Mouse (Mus musculus): ENCODE results near the gene Kpna2. TPM values are rescaled to one million over a fixed set of nuclear protein-coding genes. Genes with fewer than 3 reads are reported as not detected.
A peak's percentile ranks its signal among the peaks of the same experiment; 100 is the strongest.

The Kpna2 gene
- polyA plus RNA-seq, 1 experiment from 2014 or later: 415 TPM

GRCm38 (mm10) chr11:106973016-106973415 lies 26.3 kb downstream of the Kpna2 start:
- no peak overlapping the region for H3K27ac ChIP-seq
- no peak for ATAC-seq (replicated peaks; ENCODE audit: low FRiP score)
- 80% methylated on average over 5 of the region's 5 CpGs for WGBS
- no peak overlapping the region for H3K9ac ChIP-seq
- H3K9me3 ChIP-seq (replicated peaks): no peaks in the 10 kb centered on the region
- no peak overlapping the region for H3K4me3 ChIP-seq (replicated peaks)
- no peaks in the 10 kb centered on the region for H3K27me3 ChIP-seq
- H3K4me1 ChIP-seq: peaks cover 11% of the 10 kb centered on the region
- no peak overlapping the region for H3K4me2 ChIP-seq
- H3K36me3 ChIP-seq: no peaks in the 10 kb centered on the region

GRCm38 (mm10) chr11:106969798-106970197 lies 29.5 kb downstream of the Kpna2 start:
- no peaks in the 10 kb centered on the region for H3K9me3 ChIP-seq (replicated peaks)
- no peaks in the 10 kb centered on the region for H3K36me3 ChIP-seq
- H3K4me1 ChIP-seq: peaks cover 5% of the 10 kb centered on the region; the same call in 1 of the 2 replicates
- whole genome bisulfite sequencing: 79% methylated on average over 8 of the region's 8 CpGs
- H3K9ac ChIP-seq: no peak overlapping the region
- no peak overlapping the region for H3K27ac ChIP-seq
- no peaks in the 10 kb centered on the region for H3K27me3 ChIP-seq
- no peak overlapping the region for H3K4me2 ChIP-seq
- no peak for ATAC-seq (replicated peaks; ENCODE audit: low FRiP score)
- no peak overlapping the region for H3K4me3 ChIP-seq (replicated peaks)

- Histone ChIP-seq H3K27me3 (no peaks in the 10 kb centered on the region), H3K4me2 (no peak overlapping the region), H3K36me3 (no peaks in the 10 kb centered on the region), H3K9me3 (replicated peaks) (no peaks in the 10 kb centered on the region), H3K4me3 (replicated peaks) (no peak overlapping the region), H3K27ac (peak overlapping the region; percentile 42), H3K9ac (no peak overlapping the region), H3K4me1 (peaks cover 5% of the 10 kb centered on the region; the same call in 1 of the 2 replicates)
- WGBS: 48% methylated on average over 10 of the region's 10 CpGs
- no peak for ATAC-seq (replicated peaks; ENCODE audit: low FRiP score)
Measured at GRCm38 (mm10) chr11:106967630-106968029, 31.7 kb downstream of the Kpna2 start.

GRCm38 (mm10) chr11:106965881-106966280 lies 33.5 kb downstream of the Kpna2 start:
- 92% methylated on average over 4 of the region's 4 CpGs for WGBS
- Histone ChIP-seq H3K4me2 (no peak overlapping the region), H3K9ac (no peak overlapping the region), H3K27ac (no peak overlapping the region), H3K4me1 (peaks cover 18% of the 10 kb centered on the region), H3K27me3 (no peaks in the 10 kb centered on the region), H3K9me3 (replicated peaks) (no peaks in the 10 kb centered on the region), H3K4me3 (replicated peaks) (no peak overlapping the region), H3K36me3 (no peaks in the 10 kb centered on the region)
- no peak for ATAC-seq (replicated peaks; ENCODE audit: low FRiP score)

- Histone ChIP-seq H3K27me3 (no peaks in the 10 kb centered on the region), H3K27ac (peak overlapping the region; percentile 72), H3K4me3 (replicated peaks) (no peak overlapping the region), H3K9ac (no peak overlapping the region), H3K9me3 (replicated peaks) (peaks cover 2% of the 10 kb centered on the region; the same call in 1 of the 2 replicates), H3K36me3 (no peaks in the 10 kb centered on the region), H3K4me2 (no peak overlapping the region), H3K4me1 (peaks cover 18% of the 10 kb centered on the region)
- ATAC-seq (replicated peaks; ENCODE audit: low FRiP score): no peak
- 87% methylated on average over 9 of the region's 9 CpGs for WGBS
Measured at GRCm38 (mm10) chr11:106962310-106962709, 37.0 kb downstream of the Kpna2 start.

- peak overlapping the region; percentile 56 for H3K27ac ChIP-seq
- H3K4me1 ChIP-seq: peaks cover 20% of the 10 kb centered on the region
- no peak overlapping the region for H3K4me2 ChIP-seq
- 65% methylated on average over 13 of the region's 13 CpGs for WGBS
- ATAC-seq (replicated peaks; ENCODE audit: low FRiP score): no peak
- H3K4me3 ChIP-seq (replicated peaks): no peak overlapping the region
- H3K9ac ChIP-seq: no peak overlapping the region
- H3K36me3 ChIP-seq: no peaks in the 10 kb centered on the region
- peaks cover 2% of the 10 kb centered on the region; the same call in 1 of the 2 replicates for H3K9me3 ChIP-seq (replicated peaks)
- H3K27me3 ChIP-seq: no peaks in the 10 kb centered on the region
Measured at GRCm38 (mm10) chr11:106961471-106962081, 37.8 kb downstream of the Kpna2 start.

- ATAC-seq (replicated peaks; ENCODE audit: low FRiP score): no peak
- no peak overlapping the region for H3K4me3 ChIP-seq (replicated peaks)
- WGBS: 88% methylated on average over 5 of the region's 5 CpGs
Measured at GRCm38 (mm10) chr11:106959121-106959520, 40.2 kb downstream of the Kpna2 start.

GRCm38 (mm10) chr11:106958407-106959071 lies 40.8 kb downstream of the Kpna2 start:
- H3K4me3 ChIP-seq (replicated peaks): no peak overlapping the region
- no peak overlapping the region for H3K27ac ChIP-seq
- ATAC-seq (replicated peaks; ENCODE audit: low FRiP score): no peak
- peaks cover 2% of the 10 kb centered on the region; the same call in 1 of the 2 replicates for H3K9me3 ChIP-seq (replicated peaks)
- H3K9ac ChIP-seq: no peak overlapping the region
- no peak overlapping the region for H3K4me2 ChIP-seq
- WGBS: 81% methylated on average over 6 of the region's 6 CpGs
- H3K4me1 ChIP-seq: peaks cover 20% of the 10 kb centered on the region
- no peaks in the 10 kb centered on the region for H3K27me3 ChIP-seq
- H3K36me3 ChIP-seq: no peaks in the 10 kb centered on the region

More at GRCm38 (mm10) chr11:106959121-106959520, 40.2 kb downstream of the Kpna2 start:
- H3K27me3 ChIP-seq: no peaks in the 10 kb centered on the region
- H3K4me1 ChIP-seq: peaks cover 20% of the 10 kb centered on the region
- no peak overlapping the region for H3K4me2 ChIP-seq
- H3K36me3 ChIP-seq: no peaks in the 10 kb centered on the region
- no peak overlapping the region for H3K27ac ChIP-seq
- H3K9me3 ChIP-seq (replicated peaks): peaks cover 2% of the 10 kb centered on the region; the same call in 1 of the 2 replicates
- no peak overlapping the region for H3K9ac ChIP-seq

GRCm38 (mm10) chr11:106957271-106957980 lies 41.9 kb downstream of the Kpna2 start:
- Histone ChIP-seq H3K4me1 (peaks cover 20% of the 10 kb centered on the region), H3K4me3 (replicated peaks) (no peak overlapping the region), H3K36me3 (no peaks in the 10 kb centered on the region), H3K27me3 (no peaks in the 10 kb centered on the region), H3K4me2 (peak overlapping the region; percentile 28; the same call in 1 of the 2 replicates), H3K9me3 (replicated peaks) (peaks cover 2% of the 10 kb centered on the region; the same call in 1 of the 2 replicates), H3K27ac (peak overlapping the region; percentile 83), H3K9ac (no peak overlapping the region)
- 69% methylated on average over 12 of the region's 12 CpGs for WGBS
- ATAC-seq (replicated peaks; ENCODE audit: low FRiP score): 0 out of 2 replicates have a peak, but pooled peaks have one; percentile 33

- Histone ChIP-seq H3K4me1 (peaks cover 7% of the 10 kb centered on the region), H3K27ac (0 out of 2 replicates have a peak overlapping the region, but pooled peaks have one; percentile 18), H3K36me3 (no peaks in the 10 kb centered on the region), H3K9me3 (replicated peaks) (peaks cover 2% of the 10 kb centered on the region; the same call in 1 of the 2 replicates), H3K4me2 (no peak overlapping the region), H3K9ac (no peak overlapping the region), H3K27me3 (no peaks in the 10 kb centered on the region), H3K4me3 (replicated peaks) (no peak overlapping the region)
- 65% methylated on average over 8 of the region's 8 CpGs for WGBS
- ATAC-seq (replicated peaks; ENCODE audit: low FRiP score): no peak
Measured at GRCm38 (mm10) chr11:106954566-106954965, 44.8 kb downstream of the Kpna2 start.

GRCm38 (mm10) chr11:106954116-106954515 lies 45.2 kb downstream of the Kpna2 start:
- 73% methylated on average over 9 of the region's 9 CpGs for WGBS

More at GRCm38 (mm10) chr11:106954116-106954515, 45.2 kb downstream of the Kpna2 start:
- no peaks in the 10 kb centered on the region for H3K36me3 ChIP-seq
- H3K27ac ChIP-seq: no peak overlapping the region
- no peaks in the 10 kb centered on the region for H3K27me3 ChIP-seq
- H3K9me3 ChIP-seq (replicated peaks): peaks cover 2% of the 10 kb centered on the region; the same call in 1 of the 2 replicates
- H3K4me1 ChIP-seq: peaks cover 7% of the 10 kb centered on the region
- H3K4me3 ChIP-seq (replicated peaks): no peak overlapping the region
- no peak overlapping the region for H3K9ac ChIP-seq
- H3K4me2 ChIP-seq: no peak overlapping the region
- ATAC-seq (replicated peaks; ENCODE audit: low FRiP score): no peak

Data from kidney, embryonic 15.5 days (tissue).